In genomic region chr9:87682247-87682646, GRCm38 (mm10) we compare ENCODE assay signal across 14 mouse cellular contexts. TPM values are rescaled to one million over a fixed set of nuclear protein-coding genes. Genes with fewer than 3 reads are reported as not detected.
DNase-seq lines count a peak whose midpoint lies in the region; ATAC-seq and TF ChIP-seq lines count a peak whose summit lies in the region.
"Had no signal": no experiment of that assay in that cellular context is flagged by ENCODE, and none has a peak within 500 bp of the region (broad histone marks: within the 10 kb centered on the region; RNA-seq: fewer than 3 reads in every experiment).

No protein-coding gene starts in this region.

- WGBS in embryonic facial prominence, embryonic 15.5 days: 34% methylated on average over 11 of the region's 11 CpGs

- no peak overlapping the region for H3K27ac ChIP-seq in left cerebral cortex, adult 2 months
- H3K27ac ChIP-seq in embryonic facial prominence, embryonic 15.5 days (replicated peaks): 0 out of 2 replicates have a peak overlapping the region, but pooled peaks have one; percentile 4
- H3K27ac ChIP-seq: heart, embryonic 15.5 days; hindbrain, postnatal 0 days had no signal

- H3K9me3 ChIP-seq in embryonic facial prominence, embryonic 15.5 days (replicated peaks): no peaks in the 10 kb centered on the region
- H3K9me3 ChIP-seq: heart, embryonic 15.5 days had no signal

- intact Hi-C loops in left cerebral cortex, postnatal 4 days (cut with DNase I): no loop called here
- intact Hi-C loops in left cerebral cortex, adult 2 months (cut with DNase I): no loop called here

- peak overlapping the region; percentile 13; the same call in 1 of the 2 replicates for H3K4me2 ChIP-seq in embryonic facial prominence, embryonic 15.5 days (replicated peaks)
- H3K4me2 ChIP-seq: heart, embryonic 15.5 days had no signal

- DNase-seq in gastrocnemius, postnatal 10 days: peak; percentile 8
- DNase-seq in gastrocnemius, adult 18-20 months (ENCODE audit: low spot score): no peak
- peak; percentile 5 for DNase-seq in left cerebral cortex, postnatal 4 days
- DNase-seq in left cerebral cortex, adult 2 months (ENCODE audit: extremely low spot score in 1 of 2, low spot score in 2 of 2): no peak
- peak; percentile 5 for DNase-seq in brain, adult 2 months (ENCODE audit: low read depth, low spot score)
- DNase-seq in cerebellum, adult 9-11 months: no peak
- DNase-seq: cerebellum, adult 8-10 months; layer of hippocampus, adult 9-11 months; right cerebral cortex, postnatal 14 days had no signal

- no peaks in the 10 kb centered on the region for H3K36me3 ChIP-seq in embryonic facial prominence, embryonic 15.5 days
- H3K36me3 ChIP-seq: heart, embryonic 15.5 days had no signal

- no peak; the same call in 1 of the 2 replicates for ATAC-seq in embryonic facial prominence, embryonic 15.5 days (ENCODE audit: insufficient number of reproducible peaks, low FRiP score, low TSS enrichment, low read depth)
- ATAC-seq in frontal cortex, adult (ENCODE audit: low TSS enrichment): no peak
- ATAC-seq: hindbrain, postnatal 0 days had no signal

- H3K27me3 ChIP-seq in embryonic facial prominence, embryonic 15.5 days: no peaks in the 10 kb centered on the region
- H3K27me3 ChIP-seq: heart, embryonic 15.5 days had no signal

- no peaks in the 10 kb centered on the region for H3K4me1 ChIP-seq in embryonic facial prominence, embryonic 15.5 days
- H3K4me1 ChIP-seq: heart, embryonic 15.5 days had no signal

- no peak for TF ChIP-seq CTCF in left cerebral cortex, adult 2 months (IDR thresholded peaks at IDR 0.05)

- H3K9ac ChIP-seq in embryonic facial prominence, embryonic 15.5 days: no peak overlapping the region
- H3K9ac ChIP-seq: heart, embryonic 15.5 days had no signal

- H3K4me3 ChIP-seq in left cerebral cortex, adult 2 months: no peak overlapping the region
- 0 out of 2 replicates have a peak overlapping the region, but pooled peaks have one; percentile 9 for H3K4me3 ChIP-seq in embryonic facial prominence, embryonic 15.5 days (replicated peaks)
- H3K4me3 ChIP-seq: heart, embryonic 15.5 days had no signal

RNA-seq across cellular contexts. Expression of gene Tbx18, which starts 48.8 kb away (rescaled TPM):
- 1 to 10 TPM; 2.7 to 3.7 TPM for total RNA-seq in gastrocnemius, postnatal 10 days (2021)
- under 1 TPM; 0.43 to 0.50 TPM for total RNA-seq in gastrocnemius, adult 18-20 months (2021)
- 1 to 10 TPM; 6.7 to 7.2 TPM for total RNA-seq in left cerebral cortex, postnatal 4 days (2021)
- total RNA-seq in left cerebral cortex, adult 2 months (2021): 1 to 10 TPM; 1.7 to 2.5 TPM
- polyA plus RNA-seq in embryonic facial prominence, embryonic 15.5 days (2015; fragmentation: Nextera tagmentation; extraction: Ambion mirVana): 6.9 and 8.1 TPM in 2 replicates
- total RNA-seq: liver, adult 2 months had no signal
- polyA plus RNA-seq: liver, adult 2 months had no signal

Comparison
In these comparisons a context has a peak if more than half of its experiments do, and no peak if none do; other contexts are left out.
1. DNase-seq: peak in gastrocnemius, postnatal 10 days (single experiment), left cerebral cortex, postnatal 4 days (single experiment) and brain, adult 2 months (single experiment); none in gastrocnemius, adult 18-20 months (single experiment), left cerebral cortex, adult 2 months (0 of 2) and cerebellum, adult 9-11 months (single experiment).